Mouse (Mus musculus) adrenal gland, adult 2 months (tissue): ENCODE data around the gene Mag. TPM values are rescaled to one million over a fixed set of nuclear protein-coding genes. Genes with fewer than 3 reads are reported as not detected.
A peak's percentile ranks its signal among the peaks of the same experiment; 100 is the strongest.
"Not testable (repeated sequence)": the region's sequence is repeated elsewhere in the genome, so short reads cannot be mapped to it uniquely, and the experiment has no call there.

ENCODE experiments used
- DNase-seq: peaks from one replicate; pipeline ENCODE4 v3.0.0; 2021
- long read RNA-seq: library from polyadenylated mRNA; stranded (forward); transcript quantifications from one replicate; pipeline ENCODE4 v2.0.0, GENCODE M21; 2021
- polyA plus RNA-seq: library from polyadenylated mRNA; depleted of rRNA; stranded (reverse); fragments of >200 nt; gene quantifications from 2 replicates; pipeline ENCODE4 v1.2.3, GENCODE M21; 2012; rRNA removed
- total RNA-seq, 2 experiments: library from RNA; stranded (reverse); gene quantifications; 2 replicates each; pipeline ENCODE4 v1.2.3; 2021

Mag gene
- total RNA-seq, result under 1 TPM; 0.48 to 0.63 TPM
- polyA plus RNA-seq, result 0.80 and 0.99 TPM in 2 replicates
- long read RNA-seq, result 0 reads

DNA sequence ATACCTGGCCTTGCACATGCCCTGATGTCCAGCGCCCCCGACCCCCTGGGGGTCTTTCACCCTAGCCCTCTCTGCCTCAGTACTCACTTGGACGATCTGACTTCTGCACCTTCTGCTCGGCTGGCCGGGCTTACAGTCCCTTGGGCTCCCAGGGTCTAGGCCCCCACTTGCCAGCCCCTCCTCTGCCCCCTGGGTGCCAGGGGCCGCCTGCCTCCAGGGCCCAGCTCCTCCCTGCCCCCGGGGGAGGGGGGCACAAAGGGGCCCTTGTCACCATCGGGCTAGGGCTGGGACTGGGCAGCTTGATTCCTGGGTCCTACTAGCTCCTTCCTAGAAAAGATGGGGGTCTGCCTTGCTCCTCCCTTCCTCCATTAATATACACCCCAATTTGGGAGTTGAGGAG lies at the start of gene Mag:
TSS of gene Mag (minus strand) at position 142 of the 400 bp plus-strand sequence.
- DNase-seq, result no peak

DNA sequence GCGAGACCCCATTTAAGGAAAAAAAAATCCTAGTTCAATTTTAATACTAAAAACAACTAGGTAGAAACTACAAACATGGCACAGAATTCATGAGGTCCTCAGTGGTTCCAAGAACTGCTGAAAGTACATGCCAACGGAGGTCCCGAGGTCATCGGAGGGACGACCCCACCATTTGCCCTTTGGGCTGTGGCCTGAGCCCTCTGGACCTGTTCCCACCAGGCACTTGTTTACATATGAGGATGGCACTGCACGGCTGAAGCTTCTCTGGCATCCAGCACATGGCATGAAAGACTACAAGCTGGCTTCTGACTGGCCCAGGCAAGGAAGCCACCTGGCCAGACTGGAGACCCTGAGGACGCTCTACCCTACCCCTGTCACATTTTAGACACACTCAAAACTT lies 49.7 kb upstream of the Mag start:
- no peak for DNase-seq

DNA sequence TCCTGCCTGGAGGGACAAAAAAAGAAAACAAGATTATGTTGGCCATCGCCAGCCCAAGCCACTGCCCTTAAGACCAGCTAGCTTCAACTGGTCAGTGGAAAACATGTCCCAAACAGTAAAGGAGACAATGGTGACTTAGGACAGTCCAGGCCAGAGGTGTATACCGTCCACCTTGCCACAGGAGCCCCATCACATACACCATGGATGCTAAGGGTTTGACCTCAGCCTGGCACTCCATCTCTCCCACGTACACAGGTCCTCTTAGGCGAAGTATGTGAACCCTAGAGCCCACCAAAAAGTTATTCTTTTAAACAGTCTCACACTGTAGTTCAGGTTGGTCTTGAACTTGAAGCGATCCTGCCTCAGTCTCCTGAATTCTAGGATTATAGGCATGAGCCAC lies 48.2 kb upstream of the Mag start:
- no peak for DNase-seq

DNA sequence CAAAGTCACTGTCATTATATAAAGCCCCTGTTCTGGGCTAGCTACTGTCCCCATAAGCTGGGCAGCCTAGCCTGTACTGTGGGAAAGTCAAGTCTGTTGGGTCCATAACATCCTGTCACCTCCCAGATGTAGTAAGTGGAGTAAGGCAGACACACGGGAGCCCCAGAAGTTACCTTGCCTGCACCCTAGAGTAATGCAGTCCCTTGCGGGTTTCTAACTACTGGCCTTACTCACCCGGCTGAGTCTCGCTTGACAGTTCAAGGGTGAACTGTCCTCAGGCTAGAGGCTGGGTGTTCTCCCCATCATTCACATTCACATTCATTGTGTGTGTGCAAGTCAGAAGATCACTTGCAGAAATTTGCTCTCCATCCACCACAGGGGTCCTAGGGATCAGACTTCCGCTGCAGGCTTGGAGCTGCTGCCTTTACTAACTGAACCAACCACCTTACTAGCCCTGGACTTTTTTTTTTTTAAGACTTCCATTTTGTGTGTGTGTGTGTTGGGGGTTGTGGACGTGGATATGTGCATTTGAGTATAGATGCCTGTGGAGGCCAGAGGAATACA lies 45.2 kb upstream of the Mag start:
- peak; percentile 56 for DNase-seq

DNA sequence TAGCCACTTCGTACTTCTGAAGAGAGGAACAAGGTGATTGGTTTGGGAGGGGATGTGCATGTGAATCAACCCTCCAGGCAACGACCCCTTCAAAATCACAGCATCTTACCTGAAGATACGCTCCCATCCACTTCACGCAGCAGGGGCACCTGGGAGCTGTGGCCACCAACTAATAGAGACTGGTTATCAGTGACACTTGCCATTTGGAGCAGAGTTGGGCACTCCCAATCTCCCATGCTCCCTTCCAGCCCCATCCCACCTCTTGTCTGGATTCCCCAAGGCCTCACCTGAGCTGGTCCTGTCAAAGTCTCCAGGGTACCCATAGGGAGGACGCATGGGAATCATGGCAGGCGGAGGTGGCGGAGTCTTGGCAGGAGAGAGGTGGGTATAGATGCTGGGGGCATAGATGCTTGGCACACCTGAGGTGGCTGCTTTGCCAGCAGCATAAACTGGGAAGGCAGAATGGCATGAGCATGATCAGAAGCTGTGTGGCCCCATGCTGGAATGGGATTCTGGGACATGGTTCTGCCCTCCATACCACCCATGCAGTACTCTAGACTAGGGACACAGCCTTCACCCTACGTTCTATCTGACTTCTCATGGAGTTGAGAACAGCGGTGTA lies 44.3 kb upstream of the Mag start:
- DNase-seq, result no peak

DNA sequence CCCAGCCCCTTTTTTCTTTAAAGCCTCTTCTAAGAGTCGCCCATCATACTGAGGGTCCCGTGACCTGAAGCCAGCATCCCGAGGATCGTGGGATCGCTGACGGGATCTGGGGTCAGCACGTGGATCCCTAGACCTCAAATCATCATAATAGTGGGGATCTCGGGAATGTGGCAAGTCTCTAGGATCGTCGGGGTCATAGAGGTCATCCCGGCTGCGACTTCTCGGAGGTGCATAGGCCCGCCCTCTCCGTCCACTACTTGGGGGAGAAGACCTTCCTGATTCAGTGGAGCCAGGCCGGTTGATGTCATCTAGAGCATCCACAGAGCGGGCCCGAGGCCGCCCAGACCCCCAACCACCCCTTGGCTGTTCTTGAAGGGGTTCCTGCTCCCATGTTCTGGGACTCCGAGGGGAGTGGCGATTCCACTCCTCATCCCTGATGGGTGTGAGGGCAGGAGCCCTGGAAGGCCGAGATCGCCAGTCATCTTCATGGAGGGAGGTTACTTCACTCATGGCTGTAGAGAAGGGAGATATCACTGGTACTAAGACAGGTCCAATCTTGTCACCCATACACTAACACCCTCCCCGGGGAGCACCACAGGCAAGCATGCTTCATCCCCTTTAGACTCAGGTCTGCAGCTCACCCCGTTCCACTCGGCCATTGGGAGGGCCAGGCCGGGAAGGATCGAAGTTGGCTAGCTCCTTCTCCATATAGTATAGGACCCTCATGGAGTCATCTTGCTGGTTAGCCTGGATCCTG lies 43.6 kb upstream of the Mag start:
- no peak for DNase-seq

DNA sequence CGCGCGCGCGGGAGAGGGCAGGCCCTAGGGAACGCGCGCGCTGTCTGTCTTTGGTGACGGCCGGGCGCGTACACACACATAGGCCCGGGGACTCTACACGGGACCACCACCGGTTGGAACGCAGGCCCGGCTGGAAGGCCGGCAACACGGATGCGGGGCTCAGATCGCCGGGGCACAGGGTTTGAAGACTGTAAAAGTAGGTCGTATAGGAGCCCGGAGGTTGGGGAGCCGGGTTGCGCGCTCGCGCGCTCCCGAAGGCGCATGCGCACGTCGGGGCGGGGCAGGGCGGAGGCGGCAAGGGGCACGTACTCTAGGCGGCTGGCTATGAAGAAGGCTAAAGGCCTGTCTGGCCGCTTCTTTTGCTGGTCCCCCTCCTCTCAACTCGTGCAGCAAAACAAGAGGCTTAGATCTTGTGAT lies 42.7 kb upstream of the Mag start:
- DNase-seq, result peak; percentile 97

DNA sequence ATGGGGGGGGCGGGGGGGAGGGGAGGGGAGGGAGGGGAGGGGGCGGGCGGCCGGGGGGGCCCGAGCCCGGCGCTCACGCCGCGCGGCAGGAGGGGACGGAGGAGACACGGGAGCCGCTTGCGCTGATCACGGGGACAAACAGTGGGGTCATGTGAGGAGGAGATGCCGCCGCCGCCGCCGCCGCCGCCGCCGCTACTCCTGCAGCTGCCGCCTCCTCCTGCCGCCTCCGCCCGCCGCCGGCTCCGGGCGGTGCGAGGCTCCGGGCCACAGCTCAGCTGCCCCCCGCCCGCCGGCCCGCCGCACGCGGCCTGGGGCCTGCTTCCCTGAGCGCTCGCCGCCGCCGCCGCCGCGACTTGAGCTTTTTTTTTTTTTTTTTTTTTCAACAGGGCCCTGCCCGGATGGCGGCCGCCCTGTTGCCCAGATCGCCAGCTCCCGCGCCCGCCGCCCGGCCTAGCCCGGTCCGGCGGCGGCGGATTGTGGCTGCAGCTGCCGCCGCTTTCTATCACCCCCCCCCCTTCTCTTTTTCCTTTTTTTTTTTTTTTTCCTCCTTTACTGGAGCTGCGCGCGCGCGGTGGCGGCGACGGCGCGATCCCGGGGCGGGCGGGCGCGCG lies 42.2 kb upstream of the Mag start, which contains the start of gene Usf2:
TSS of gene Usf2 (minus strand) at position 48 of the 611 bp plus-strand sequence.
- peak; percentile 89 for DNase-seq

DNA sequence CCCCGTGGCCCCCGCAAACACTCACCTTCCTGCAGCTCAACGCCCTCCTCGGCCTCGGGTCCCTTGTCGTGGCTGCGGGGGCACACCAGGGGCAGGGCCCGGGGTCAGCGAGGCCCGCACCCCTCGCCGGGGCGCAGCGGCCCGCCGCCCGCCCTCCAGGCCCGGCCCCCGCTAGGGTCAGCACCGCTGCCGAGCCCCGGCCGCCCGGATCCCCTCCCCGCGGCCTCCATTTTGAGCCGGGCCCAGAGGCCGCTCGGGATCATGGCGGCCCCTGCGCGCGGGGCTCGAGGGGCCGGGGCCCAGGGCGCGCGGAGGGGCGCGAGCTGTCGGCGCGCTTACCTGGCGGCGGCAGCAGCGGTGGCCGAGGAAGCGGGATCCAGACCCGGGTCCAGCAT lies 41.7 kb upstream of the Mag start:
- DNase-seq, result no peak

DNA sequence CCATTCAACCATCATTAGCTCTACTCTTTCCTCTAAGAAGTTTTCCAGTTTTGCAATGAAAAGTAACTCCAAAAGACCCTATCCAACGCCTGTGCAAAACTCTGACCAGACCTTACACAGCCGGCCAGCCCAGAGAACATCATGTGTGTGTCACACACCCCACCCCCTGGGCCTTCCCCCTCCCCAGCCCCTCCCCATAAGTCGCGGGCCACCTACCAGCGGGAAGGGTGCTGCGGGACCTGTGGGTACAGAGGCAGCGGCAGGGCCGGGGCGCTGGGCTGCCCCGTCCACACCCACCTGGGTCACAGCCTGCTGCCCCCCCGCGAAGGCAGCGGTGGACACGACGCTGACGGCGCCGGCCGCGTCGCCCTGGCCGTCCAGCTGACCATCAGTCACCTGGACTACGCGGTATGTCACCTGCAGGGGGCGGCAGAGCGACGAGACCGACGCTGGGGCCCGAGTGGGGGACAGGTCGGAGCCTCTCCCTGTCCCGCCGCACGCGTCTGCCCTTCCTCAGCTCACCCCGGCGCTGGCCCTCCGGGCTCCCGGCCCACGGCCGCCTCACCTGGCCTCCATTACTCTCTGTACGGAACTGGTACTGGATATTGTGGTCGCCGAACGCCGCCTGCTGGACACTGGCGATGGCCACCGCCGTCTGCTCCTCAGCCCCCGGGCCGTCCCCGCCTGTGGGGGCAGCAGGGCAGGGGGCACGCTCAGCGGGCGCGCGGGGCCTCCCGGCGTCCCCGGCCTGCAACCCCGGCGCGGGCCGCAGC lies 41.1 kb upstream of the Mag start:
- DNase-seq, result peak; percentile 94

DNA sequence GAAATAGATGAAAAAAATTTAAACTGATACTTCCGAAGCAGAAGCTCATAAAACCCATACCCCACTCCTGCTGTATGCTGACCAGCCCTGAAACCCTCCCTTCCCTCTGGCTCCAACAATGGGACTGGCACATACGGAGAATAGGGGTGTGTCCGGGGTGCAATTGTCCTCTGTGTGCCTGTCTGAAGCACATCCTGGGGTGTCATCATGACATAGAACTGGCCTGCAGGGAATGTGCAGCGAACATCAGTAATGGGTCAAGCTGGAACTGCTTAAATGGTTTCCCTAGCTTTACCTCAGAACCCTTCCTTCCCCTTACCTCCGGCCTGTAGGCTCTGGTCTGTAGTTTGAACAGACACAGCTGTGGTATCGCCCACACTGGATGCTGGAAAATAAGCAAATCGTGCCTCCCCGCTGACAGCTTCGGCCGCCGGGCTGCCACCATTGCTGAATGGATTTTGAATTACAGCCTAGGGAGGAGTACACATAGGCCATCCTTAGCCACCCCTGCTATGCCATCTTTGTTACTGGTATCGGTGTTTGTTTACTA lies 40.4 kb upstream of the Mag start:
- no peak for DNase-seq

DNA sequence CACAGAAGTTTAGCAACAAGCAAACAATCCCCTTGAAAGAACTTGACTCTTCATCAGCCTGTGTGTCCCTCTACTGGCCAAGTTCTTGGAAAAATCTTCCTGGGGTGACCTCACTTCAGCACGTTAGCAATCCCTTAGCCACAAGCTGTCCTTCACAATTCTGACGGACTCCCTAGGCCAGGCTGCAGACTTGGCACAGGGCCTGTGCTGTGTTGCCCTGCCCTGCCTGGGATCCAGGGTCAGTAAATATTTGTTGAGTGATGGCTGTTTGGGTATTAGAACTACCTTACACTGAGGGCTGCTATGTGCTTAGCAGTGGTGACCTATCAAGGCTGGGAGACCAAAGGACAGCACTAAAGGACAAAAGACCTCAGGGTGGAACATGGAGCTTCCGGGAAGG lies 39.4 kb upstream of the Mag start:
- DNase-seq, result peak; percentile 91

DNA sequence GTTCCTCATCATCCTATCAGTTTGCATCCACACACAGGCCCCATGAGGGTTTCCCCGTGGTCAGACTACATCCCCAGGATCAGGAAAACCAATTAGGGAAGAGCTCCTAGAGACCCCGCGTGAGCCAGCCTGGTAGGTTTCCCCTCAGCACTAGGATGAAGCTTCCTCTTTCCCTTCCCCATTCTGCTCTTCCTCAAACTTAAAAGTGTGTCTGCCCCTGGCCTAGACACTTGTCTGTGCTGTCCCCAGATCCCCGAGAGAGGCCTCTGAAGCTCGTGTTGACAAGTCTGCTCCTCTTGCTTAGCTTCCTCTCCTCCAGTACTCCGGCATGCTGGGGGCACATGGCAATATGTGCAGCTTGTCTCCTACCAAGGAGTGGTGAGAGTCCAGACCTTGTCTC lies 38.8 kb upstream of the Mag start:
- no peak for DNase-seq

DNA sequence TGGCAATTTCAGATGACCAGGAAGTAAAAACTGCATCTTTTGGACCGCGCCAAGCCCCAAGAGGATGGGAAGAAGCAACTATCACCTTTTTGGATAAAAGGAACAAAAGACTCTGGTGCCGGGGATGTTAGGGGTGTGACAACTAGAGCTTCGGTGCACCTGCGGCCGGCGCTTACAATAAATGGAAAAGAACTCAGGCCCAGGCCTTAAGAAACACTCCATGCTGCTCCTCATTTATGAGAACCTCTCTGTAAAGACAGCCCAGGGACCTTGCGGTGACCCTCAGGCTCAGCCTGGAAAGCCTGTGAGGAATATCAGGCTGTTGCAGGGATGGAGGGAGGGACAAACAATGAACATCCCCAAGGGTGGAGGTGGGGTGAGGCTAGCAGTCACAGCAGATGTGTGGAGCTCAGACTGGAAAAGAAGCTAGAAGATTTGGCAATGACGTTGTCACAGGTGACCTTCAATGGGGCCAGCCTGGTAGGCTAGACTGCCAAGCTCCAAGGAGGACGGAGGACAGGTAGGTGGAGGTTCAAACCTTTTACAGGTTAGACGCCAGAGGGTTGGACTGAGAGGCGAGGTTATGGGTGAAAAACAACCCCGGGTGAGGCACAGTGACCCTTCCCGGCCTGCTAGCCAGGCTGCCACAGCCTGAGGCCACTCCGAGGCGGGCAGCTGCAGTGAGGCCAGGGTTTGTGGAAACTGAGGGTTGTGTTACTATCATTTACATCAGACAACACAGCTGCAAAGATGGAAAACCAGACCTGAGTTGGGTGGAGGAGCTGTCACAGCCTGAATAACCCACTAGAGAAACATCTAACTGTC lies 38.0 kb upstream of the Mag start:
- no peak for DNase-seq

DNA sequence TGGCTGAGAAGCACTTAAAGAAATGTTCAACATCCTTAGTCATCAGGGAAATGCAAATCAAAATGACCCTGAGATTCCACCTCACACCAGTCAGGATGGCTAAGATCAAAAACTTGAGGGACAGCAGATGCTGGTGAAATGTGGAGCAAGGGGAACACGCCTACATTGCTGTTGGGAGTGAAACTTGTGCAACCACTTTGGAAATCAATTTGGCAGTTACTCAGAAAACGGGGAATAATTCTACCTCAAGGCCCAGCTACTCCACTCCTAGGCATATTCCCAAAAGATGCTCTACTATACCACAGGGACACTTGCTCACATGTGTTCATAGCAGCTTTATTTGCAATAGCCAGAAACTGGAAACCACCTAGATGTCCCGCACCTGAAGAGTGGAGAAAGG lies 35.2 kb upstream of the Mag start:
- DNase-seq, result peak; percentile 51

DNA sequence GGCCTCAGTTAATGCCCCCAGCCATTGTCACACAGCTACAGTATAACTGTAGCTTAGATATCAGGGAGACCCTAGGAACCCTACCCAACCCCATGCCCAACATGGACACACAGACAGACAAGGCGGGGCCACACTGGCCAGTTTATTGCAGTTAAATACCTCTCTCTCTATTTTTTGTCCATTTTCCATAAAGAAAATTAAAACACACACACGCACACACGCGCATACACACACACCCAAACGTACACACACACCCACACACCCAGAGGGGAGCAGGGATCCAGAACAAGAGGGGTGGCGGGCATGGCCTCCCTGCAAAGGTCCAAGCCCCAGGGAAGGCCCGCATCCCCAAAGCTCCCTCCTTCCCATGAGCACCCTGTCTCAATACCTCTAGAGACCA lies 31.2 kb upstream of the Mag start:
- no peak for DNase-seq

DNA sequence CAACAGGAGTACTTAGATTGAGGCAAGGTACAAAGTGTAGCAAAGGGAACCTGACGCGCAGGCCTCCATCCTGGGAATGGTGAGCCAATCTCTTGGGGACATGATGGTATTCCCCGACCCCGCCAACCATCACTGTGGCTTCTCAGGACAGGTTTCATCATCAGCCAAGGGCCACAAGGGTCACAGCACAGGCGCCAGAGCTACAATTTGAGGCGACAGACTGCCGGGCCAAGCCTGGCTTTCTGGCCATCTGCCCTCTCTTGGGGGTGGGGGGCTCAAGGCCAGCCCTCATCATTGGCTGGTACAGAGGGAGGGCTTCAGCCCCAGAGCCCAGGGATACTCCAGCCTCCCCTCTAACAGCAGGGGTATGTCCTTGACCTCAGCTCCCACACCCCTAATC lies 30.8 kb upstream of the Mag start:
- DNase-seq, result peak; percentile 49

DNA sequence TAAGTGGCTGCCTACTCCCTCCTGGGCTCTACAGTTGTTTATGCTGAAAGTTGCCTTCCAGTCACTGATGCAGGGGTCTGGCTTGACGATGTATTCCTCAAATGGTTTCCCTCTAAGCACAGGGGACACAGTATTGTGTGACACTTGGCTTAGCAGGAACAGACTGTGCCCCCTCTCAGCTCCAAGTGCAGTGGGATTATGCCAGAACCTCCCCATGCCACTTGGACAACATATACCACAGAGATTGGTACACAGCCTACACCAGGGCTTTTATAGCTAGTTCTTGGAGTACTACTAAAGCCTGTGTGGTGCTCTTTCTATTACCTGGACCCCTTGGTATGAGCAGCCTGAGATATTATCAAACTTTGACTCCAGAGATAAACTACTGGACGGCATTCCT lies 30.0 kb upstream of the Mag start:
- not testable (repeated sequence) for DNase-seq

DNA sequence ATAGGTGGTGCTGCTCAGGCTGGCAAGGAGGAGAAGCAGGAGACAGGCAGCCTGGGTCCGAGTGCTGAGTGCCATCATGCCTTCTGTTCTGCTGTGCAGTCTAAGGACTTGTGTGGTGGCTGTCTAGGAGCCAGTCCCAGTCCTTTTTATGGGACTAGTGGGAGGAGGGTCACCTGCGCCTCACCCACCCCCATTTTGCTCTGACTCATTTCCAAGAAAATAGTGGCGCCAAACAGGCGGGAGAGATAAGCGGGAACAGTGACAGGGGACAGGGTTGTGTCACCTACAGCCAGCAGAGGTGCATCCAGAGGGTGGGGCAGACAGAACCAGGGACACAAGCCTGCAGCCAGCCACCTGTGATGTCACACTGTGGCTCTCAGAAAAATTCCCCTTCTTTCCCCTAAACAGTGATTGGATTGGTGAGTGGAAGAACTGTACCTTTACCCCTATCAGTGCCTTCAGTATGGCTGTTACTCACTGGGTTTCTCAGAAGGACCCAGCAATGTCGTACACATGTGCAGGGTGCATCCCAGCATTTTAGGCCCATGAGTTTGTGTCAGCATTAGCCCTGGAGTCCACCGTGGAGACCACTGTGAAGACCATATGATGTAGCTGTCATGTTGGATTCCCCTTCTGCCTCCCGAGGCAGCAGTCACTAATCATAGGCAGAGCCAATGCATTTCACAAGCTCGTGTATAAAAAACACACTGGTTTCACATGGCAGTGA lies 29.4 kb upstream of the Mag start, which contains the start of gene Hamp:
TSS of gene Hamp (minus strand) at position 124 of the 727 bp plus-strand sequence.
- no peak for DNase-seq

DNA sequence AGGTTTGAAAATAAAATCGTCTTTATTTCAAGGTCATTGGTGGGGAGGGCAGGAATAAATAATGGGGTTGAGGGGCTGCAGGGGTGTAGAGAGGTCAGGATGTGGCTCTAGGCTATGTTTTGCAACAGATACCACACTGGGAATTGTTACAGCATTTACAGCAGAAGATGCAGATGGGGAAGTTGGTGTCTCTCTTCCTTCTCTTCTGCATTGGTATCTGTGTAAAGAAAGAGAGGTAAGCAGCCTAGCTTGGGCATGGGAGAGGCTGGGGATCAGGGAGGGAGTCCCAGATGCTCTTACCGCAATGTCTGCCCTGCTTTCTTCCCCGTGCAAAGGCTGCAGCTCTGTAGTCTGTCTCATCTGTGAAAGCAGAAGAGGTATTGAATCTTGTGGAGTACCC lies 27.7 kb upstream of the Mag start:
- DNase-seq, result not testable (repeated sequence)
